Mouse (Mus musculus) thymus, postnatal 14 days (tissue): ENCODE measurements around the gene Hist1h2ag.

Source experiments
- DNase-seq: peaks from one replicate; pipeline ENCODE4 v3.0.0; 2021

Hist1h2ag gene

DNA sequence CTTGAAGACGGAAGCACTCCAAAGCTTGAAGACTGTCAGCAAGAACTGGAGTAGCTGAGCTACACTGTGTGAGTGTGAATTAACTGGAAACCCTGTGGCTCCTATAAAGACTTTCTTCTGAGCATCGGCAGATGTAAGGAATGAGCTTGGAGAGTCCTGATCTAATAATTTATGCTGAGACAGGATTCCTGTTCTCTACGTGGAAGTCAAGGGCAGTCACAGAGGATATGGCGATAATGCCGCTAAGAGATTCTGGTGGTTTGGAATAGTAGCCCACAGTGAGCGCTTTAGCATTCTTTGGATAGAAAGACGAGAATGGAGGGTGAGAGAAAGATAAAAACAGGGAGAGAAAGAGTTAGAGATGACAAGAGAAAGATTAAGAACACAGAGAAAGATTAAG is 34.9 kb downstream of the Hist1h2ag start:
- DNase-seq, result no peak

- DNase-seq, result no peak
Observed at GRCm38 (mm10) chr13:22007121-22007510, 35.6 kb downstream of the Hist1h2ag start.

- DNase-seq, result peak; percentile 79
Observed at GRCm38 (mm10) chr13:22006334-22007120, 36.2 kb downstream of the Hist1h2ag start.

- peak; percentile 75 for DNase-seq
Observed at GRCm38 (mm10) chr13:22005605-22006333, 37.0 kb downstream of the Hist1h2ag start.

DNA sequence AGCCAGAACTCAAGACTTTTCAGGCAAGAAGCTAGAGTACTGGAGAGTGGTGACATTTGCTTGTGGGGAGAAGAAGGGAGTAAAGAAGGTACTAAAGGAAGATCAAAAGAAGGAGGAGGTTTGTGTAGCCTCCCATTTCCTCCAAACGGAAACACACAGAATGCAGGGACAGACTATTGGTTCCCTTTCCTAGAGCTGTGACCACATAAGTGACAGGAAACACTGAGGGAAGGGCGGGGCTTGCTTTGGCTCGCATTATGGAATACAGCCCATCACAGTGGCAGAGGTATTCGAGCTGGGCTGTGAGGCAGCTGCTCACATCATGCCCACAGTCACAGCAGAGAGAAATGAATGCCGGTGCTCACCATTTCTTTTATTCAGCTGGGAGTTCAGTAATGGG is 40.9 kb downstream of the Hist1h2ag start:
- DNase-seq, result peak; percentile 28

GRCm38 (mm10) chr13:22001346-22001745 is 41.4 kb downstream of the Hist1h2ag start:
- no peak for DNase-seq

DNA sequence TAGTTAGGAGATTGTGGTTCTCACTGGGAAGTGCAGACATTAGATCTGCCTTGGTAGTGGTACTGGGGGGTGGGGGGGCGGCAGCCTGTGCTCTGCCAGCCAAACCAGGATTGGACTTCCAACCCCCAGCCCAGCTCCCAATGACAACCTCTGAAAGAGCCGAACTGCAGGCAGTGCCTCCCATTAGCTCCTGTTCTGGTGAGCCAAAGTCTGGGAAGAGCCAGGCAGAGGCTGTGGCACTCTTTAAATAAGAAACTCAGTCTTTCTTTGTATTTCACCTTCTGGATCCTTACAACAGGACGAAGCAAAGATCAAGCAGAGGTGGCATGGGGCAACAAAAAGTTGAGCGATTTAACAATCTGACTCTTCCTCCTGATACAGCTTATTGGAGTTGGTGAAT is 43.6 kb downstream of the Hist1h2ag start:
- DNase-seq, result no peak

DNA sequence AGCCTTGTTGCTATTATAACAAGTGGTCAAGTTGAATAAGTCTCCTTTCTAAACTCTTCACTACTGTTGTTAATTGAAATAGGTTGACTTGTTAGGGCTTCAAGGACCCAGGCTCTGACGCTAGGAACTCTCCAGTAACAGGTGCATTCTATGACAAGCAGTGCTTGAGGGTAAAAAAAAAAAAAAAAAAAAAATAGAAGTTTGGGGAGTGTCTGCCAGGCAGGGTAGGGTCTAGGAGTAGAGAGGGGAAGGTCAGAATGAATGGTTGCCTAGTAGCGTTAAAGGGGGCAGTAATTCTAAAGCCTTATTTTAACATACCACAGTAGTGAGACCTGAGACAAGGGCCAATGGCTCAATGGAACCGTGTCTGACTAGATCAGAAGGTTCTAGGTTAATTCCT is 44.3 kb downstream of the Hist1h2ag start:
- no peak for DNase-seq

DNA sequence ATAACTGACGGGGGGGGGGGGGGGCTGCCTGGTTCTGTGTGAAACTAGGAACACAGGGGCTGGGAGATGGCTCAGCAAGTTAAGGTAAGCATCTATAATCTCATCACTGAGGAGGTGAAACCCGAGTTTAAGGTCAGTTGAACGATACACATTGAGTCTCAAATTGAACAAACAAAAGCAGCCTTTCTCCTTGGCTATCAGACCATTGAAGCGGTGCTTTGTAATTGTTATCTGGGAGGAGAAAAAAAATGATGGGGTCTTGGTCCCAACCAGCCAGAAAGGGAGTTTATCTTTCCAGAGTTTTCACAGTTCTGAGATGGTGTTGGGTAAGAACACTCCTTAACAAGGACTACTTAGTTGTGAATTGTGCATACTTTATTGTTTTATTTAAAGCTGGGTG is 44.9 kb downstream of the Hist1h2ag start:
- DNase-seq, result no peak

DNA sequence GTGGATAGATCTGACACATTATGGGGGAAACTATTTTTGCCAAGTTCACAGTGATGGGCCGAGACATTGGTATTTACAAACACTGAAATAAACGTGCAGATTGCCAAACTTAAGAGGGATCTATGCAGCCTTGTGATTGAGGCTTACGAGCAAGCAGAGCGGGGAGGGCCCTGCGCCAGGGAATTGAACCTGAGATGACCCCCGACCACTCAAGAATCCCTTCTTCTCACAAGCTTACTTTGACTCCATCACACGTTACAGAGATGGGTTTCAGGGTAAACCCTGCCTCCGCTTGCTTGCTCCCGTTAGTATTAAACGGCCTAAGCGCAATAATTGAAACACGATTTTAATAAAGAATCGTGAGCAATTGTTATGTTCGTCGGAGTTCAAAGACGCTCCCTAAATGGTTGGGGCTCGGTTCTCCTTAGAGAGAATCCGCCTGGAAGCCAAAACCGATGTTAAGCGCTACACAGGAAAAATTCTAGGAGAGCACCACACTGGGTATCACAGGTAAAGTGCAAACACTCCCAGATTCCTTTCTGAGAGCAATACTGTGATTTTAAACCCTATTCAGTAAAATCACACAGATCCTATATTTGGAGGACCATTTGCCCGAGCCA is 45.4 kb downstream of the Hist1h2ag start:
- DNase-seq, result no peak

- DNase-seq, result no peak
Observed at GRCm38 (mm10) chr13:21996840-21997185, 45.9 kb downstream of the Hist1h2ag start.

GRCm38 (mm10) chr13:21996101-21996839 is 46.5 kb downstream of the Hist1h2ag start:
- DNase-seq, result no peak

GRCm38 (mm10) chr13:21995331-21995914 is 47.3 kb downstream of the Hist1h2ag start:
- DNase-seq, result peak; percentile 52

DNA sequence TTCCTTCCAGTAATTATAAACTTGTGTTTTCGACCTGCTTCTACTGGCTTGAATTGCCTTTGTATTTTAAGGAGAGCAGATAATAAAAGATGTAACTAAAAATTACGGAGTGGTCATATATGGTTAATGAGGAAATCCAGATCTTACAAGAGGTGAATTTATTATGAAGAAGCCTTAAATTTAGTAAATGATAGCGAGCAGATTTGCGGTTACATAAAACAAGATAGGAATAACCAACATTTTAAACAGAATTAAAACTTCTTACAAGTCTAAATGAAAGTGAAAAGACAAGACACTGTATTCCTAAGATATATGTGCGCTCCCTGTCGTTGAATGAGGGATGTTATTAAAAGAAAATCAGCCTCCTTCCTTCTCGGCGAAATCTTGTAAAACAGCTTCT is 47.8 kb downstream of the Hist1h2ag start:
- DNase-seq, result no peak

GRCm38 (mm10) chr13:21993957-21994738 is 48.6 kb downstream of the Hist1h2ag start:
- peak; percentile 56 for DNase-seq

GRCm38 (mm10) chr13:21992550-21992949 is 50.2 kb downstream of the Hist1h2ag start:
- DNase-seq, result no peak
